Mouse (Mus musculus): Measurements from ENCODE around the gene Actn2.

Actn2 gene

GRCm38 (mm10) chr13:12314173-12314572 lies 26.4 kb downstream of the Actn2 start:
- no peak for DNase-seq

GRCm38 (mm10) chr13:12311930-12312492 lies 28.5 kb downstream of the Actn2 start:
- peak; percentile 32 for DNase-seq

- DNase-seq, result no peak
Measured at GRCm38 (mm10) chr13:12311371-12311770, 29.2 kb downstream of the Actn2 start.

GRCm38 (mm10) chr13:12309446-12309845 lies 31.1 kb downstream of the Actn2 start:
- no peak for DNase-seq

GRCm38 (mm10) chr13:12308878-12309277 lies 31.7 kb downstream of the Actn2 start:
- DNase-seq, result no peak

GRCm38 (mm10) chr13:12308473-12308872 lies 32.1 kb downstream of the Actn2 start:
- DNase-seq, result no peak

- DNase-seq, result no peak
Measured at GRCm38 (mm10) chr13:12307286-12307685, 33.3 kb downstream of the Actn2 start.

GRCm38 (mm10) chr13:12305540-12305939 lies 35.0 kb downstream of the Actn2 start:
- no peak for DNase-seq

- no peak for DNase-seq
Measured at GRCm38 (mm10) chr13:12304991-12305390, 35.6 kb downstream of the Actn2 start.

- DNase-seq, result no peak
Measured at GRCm38 (mm10) chr13:12297777-12298176, 42.8 kb downstream of the Actn2 start.

GRCm38 (mm10) chr13:12296701-12297100 lies 43.9 kb downstream of the Actn2 start:
- peak; percentile 48 for DNase-seq

- no peak for DNase-seq
Measured at GRCm38 (mm10) chr13:12293810-12294209, 46.8 kb downstream of the Actn2 start.

GRCm38 (mm10) chr13:12290700-12291099 lies 49.9 kb downstream of the Actn2 start:
- no peak for DNase-seq

GRCm38 (mm10) chr13:12284528-12284927 lies 56.0 kb downstream of the Actn2 start:
- DNase-seq, result no peak

GRCm38 (mm10) chr13:12283826-12284225 lies 56.7 kb downstream of the Actn2 start:
- DNase-seq, result peak; percentile 31

GRCm38 (mm10) chr13:12274721-12275120 lies 65.8 kb downstream of the Actn2 start:
- DNase-seq, result peak; percentile 17

GRCm38 (mm10) chr13:12274220-12274619 lies 66.3 kb downstream of the Actn2 start:
- peak; percentile 12 for DNase-seq

- peak; percentile 43 for DNase-seq
Measured at GRCm38 (mm10) chr13:12272953-12273352, 67.6 kb downstream of the Actn2 start.

- no peak for DNase-seq
Measured at GRCm38 (mm10) chr13:12267971-12268370, 72.6 kb downstream of the Actn2 start.

- DNase-seq, result peak; percentile 31
Measured at GRCm38 (mm10) chr13:12267097-12267496, 73.5 kb downstream of the Actn2 start.

GRCm38 (mm10) chr13:12263996-12264395 lies 76.6 kb downstream of the Actn2 start:
- no peak for DNase-seq

GRCm38 (mm10) chr13:12261505-12261904 lies 79.1 kb downstream of the Actn2 start:
- no peak for DNase-seq

- peak; percentile 97 for DNase-seq
Measured at GRCm38 (mm10) chr13:12257391-12258380, 82.9 kb downstream of the Actn2 start, which contains the start of gene Mtr. TSS of gene Mtr (minus strand) at chr13:12258113.

GRCm38 (mm10) chr13:12256871-12257390 lies 83.6 kb downstream of the Actn2 start:
- no peak for DNase-seq
